Mouse (Mus musculus) lung, adult 2 months (tissue): ENCODE measurements around the gene Plekhg1. TPM values are rescaled to one million over a fixed set of nuclear protein-coding genes. Genes with fewer than 3 reads are reported as not detected.

Experiments used
- DNase-seq: peaks from one replicate; pipeline ENCODE4 v3.0.0; 2022
- H3K4me1 ChIP-seq: fragments of 200-500 bp; 2 replicates; pipeline ENCODE4 v1.6.1; 2011; ENCODE audit warnings: low read length; ENCODE audit not compliant: control insufficient read depth, insufficient read depth
- H3K4me3 ChIP-seq: fragments of 200-500 bp; replicated peaks from 2 replicates; pipeline ENCODE3; 2011; ENCODE audit warnings: low read depth, mild to moderate bottlenecking, control low read depth, low read length; ENCODE audit errors: extremely low read depth
- CTCF ChIP-seq: fragments of 200-500 bp; IDR thresholded peaks from 2 replicates; pipeline ENCODE4 v1.5.1; 2011; ENCODE audit warnings: mild to moderate bottlenecking, low read length, control low read depth; ENCODE audit not compliant: insufficient read depth
- POLR2A ChIP-seq: fragments of 200-500 bp; IDR thresholded peaks from 2 replicates; pipeline ENCODE4 v1.6.1; 2011; ENCODE audit warnings: low read depth, mild to moderate bottlenecking, control low read depth, low read length, borderline replicate concordance; ENCODE audit errors: extremely low read depth
- WGBS: fragments of 180-500 bp; shearing (Covaris S2); methylation state at CpG from one replicate; pipeline ENCODE4 v1.1.7; 2018; 5-methylcytosine and 5-hydroxymethylcytosine counted together
- polyA plus RNA-seq: library from polyadenylated mRNA; depleted of rRNA; stranded (reverse); fragments of >200 nt; gene quantifications from 2 replicates; pipeline ENCODE4 v1.2.3, GENCODE M21; 2012

Plekhg1 gene
- polyA plus RNA-seq, 1 experiment: 8.6 TPM

DNA sequence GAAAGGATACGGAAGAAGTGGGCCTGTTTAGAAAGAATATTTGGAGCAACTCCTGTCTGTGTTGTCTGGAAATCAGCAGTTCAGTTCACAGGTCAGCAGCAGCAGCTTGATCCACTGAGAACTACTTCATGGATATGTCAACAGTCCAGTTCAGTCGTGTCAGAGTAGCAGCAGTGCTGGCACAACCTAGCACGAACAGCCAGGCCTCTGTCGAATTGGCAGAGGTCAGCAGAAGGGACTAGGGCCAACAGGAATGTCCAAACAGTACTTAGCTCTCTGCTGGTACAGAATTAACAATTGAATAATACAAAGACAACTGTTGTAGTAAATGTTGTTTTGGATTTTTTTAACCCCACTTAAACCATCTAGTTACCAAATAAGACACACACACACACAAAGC is 33.9 kb upstream of the Plekhg1 start:
- 33% methylated on average over 4 of the region's 4 CpGs for WGBS
- Histone ChIP-seq H3K4me3 (no peak overlapping the region), H3K4me1 (peaks cover 5% of the 10 kb centered on the region)
- TF ChIP-seq CTCF (no peak), POLR2A (no peak)
- no peak for DNase-seq

DNA sequence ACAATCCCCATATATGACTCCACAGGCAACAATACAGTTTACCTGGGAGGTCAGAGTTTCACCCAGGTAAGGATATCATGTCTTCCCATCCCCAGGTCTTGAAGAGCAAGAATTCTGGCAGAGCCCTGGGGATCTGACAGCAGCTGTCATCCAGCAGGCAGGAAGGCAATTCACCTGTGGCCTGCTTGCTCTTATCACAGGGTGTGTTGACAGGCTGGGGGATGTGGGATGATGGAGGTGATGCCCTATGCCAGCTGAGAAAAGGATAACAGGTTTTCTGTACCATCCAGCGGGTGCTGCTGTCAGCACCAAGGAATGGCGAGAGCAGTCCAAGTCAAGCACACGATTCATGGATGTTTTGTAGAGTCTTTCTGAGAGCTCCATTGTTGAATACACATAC is 30.1 kb upstream of the Plekhg1 start:
- WGBS: 74% methylated on average over 3 of the region's 3 CpGs
- TF ChIP-seq POLR2A (no peak), CTCF (no peak)
- Histone ChIP-seq H3K4me1 (peaks cover 2% of the 10 kb centered on the region), H3K4me3 (no peak overlapping the region)
- DNase-seq: no peak

DNA sequence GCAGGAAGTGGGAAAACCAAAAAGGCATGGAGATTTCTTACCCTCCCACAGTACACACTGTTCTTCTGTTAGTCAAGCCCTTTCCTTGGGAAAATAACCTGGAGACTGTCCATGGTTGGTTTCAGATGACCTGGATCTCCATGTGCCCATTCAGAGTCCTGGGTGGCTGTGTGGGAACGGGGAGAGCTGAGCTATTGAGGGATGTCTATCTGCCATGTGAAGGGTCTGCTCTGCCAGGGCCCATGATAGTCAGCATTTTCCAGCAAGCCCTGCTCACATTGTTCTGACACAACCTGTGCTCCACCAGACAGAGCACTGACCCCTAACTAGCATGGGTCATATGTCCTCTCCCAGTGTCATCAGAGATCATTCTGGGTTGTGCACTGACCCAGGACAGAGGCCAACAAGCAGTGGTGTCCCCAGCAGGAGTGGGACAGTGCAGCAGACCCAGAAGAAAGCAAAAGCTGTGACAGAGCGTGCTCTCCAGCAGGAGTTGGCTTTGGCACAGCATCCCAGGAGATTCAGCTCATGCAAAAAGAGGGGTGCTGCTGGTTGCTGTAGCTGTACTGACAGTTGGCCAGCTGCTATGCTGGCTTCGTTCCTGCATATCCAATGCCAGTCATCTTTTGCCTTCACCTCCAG is 24.7 kb upstream of the Plekhg1 start:
- H3K4me1 ChIP-seq: 0 out of 2 replicates have a peak, but pooled peaks cover 3% of the 10 kb centered on the region
- WGBS: 90% methylated on average over 3 of the region's 3 CpGs
- no peak for DNase-seq
- TF ChIP-seq POLR2A (no peak), CTCF (no peak)
- H3K4me3 ChIP-seq: no peak overlapping the region

DNA sequence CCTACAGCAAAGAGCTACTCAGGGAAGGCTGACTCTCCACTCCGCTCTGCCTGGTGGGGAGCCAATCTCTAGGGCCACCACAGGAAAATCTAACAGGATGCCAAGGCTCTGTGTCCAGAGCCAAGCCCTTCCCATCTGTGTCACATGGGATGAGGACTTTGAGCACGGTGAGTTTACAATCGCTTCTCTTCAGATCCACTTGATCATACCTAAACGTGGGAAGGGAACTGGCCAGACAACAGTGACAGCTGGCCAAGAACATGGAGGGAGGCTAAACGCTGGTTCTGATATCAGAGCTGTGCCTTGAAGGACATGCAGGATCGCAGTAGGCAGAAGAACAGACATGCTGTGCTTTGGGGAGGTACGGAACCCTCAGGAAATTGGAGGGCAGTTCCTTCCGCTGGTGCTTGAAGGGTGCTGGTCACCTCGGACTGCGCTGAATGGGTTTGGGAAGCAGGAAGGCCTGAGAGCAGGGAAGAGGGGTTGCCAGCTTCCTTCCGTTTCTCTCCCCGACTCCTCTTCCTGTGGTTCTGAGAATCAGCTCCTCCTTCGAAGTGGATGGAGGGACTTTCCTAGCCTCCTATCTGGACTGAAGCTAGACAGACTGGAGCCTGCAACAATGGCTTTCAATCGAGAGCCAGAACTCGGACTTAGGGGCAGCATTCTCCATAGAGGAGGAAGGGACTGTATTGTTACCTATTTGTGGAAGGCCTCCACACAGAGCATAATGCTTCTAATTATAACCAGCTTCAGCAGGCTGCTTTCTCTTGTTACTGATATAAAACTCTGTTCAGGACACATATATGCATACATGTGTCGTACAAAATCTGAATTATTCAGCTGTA is 21.9 kb upstream of the Plekhg1 start:
- Histone ChIP-seq H3K4me1 (0 out of 2 replicates have a peak, but pooled peaks cover 3% of the 10 kb centered on the region), H3K4me3 (peak overlapping the region; percentile 53)
- peak; percentile 51 for DNase-seq
- 26% methylated on average over 16 of the region's 16 CpGs for WGBS
- TF ChIP-seq POLR2A: 0 out of 2 replicates have a peak, but pooled peaks have one; percentile 25
- no peak for TF ChIP-seq CTCF

DNA sequence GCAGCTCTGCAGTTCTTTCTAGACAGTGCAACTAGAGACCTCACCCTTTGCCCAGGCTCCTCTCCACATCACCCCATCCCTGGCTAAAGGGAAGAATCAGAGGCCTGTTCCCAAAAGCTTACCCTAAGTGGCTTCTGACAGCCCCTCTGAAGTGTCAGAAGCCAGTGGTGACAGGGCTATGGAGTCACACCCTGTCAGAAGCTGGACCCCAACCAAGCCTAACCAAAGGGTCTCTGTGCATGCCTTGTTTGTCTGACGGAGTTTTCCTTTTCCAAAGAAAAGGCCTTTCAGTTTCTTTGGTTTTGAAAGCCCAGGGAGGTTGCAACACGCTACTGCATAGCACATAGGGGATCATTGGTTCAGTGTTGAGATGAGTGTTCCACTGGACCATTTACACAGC is 19.9 kb upstream of the Plekhg1 start:
- 80% methylated on average over 2 of the region's 2 CpGs for WGBS
- H3K4me1 ChIP-seq: 0 out of 2 replicates have a peak, but pooled peaks cover 3% of the 10 kb centered on the region
- DNase-seq: no peak
- no peak overlapping the region for H3K4me3 ChIP-seq
- TF ChIP-seq CTCF (no peak), POLR2A (no peak)

DNA sequence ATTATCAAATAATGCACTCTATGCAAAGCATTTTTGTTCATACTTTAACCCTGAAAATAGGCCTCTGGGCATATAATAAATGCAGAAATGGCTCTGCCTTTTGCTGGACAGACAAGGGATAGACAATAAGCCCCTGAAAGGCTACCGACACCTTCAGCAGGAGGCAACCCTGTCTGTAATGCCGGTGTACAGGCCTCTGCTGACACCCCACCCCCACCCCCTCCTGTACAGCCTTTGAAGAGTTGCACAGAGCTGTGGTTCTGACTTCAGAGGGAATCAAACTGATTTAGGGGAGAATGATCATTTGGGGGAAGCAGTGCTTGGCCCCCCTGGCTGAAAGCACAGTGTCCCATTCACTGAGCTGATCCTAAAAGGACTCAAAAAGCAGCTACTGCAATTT is 17.8 kb upstream of the Plekhg1 start:
- no peak for DNase-seq
- Histone ChIP-seq H3K4me3 (no peak overlapping the region), H3K4me1 (0 out of 2 replicates have a peak, but pooled peaks cover 3% of the 10 kb centered on the region)
- TF ChIP-seq CTCF (no peak), POLR2A (no peak)
- 78% methylated on average over 2 of the region's 2 CpGs for WGBS

DNA sequence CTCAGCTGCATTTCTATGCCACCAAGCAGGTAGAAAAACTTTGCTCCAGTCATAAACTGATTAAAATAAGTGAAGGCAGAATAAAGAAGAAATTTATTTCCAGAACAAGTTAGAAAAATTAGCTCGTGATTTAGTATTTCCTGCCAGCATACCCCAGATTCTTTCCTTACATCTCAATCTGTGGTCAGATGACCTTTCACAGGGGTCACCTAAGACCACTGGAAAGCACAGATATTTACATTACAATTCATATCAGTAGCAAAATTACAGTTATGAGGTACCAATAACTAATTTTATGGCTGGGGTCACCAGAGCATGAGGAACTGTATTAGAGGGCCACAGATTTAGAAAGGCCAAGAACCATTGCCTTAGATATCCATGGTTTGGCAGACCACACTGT is 15.5 kb upstream of the Plekhg1 start:
- 69% methylated on average over 1 of the region's 1 CpGs for WGBS
- no peaks in the 10 kb centered on the region for H3K4me1 ChIP-seq
- TF ChIP-seq CTCF (no peak), POLR2A (no peak)
- no peak overlapping the region for H3K4me3 ChIP-seq
- DNase-seq: no peak

DNA sequence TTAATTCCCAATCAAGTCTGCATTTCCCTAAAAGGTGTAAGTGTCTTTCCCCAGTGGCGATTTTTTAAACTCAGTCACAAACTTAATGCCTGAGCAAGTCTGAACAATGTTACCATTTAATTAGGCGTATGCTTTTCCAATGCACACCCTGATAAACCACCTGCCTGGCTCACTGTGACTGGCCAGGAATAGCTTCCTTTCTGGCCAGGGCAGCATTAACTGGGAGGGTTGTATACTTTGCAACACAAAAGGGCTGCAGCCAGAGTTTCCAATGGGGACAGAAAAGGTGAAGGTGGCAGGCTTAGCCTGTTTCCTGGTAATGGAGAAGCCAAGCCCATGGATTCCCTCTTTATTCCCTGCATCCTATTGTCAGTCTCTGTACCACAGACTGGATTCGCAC is 10.5 kb upstream of the Plekhg1 start:
- H3K4me1 ChIP-seq: no peaks in the 10 kb centered on the region; the same call in 1 of the 2 replicates
- no peak for TF ChIP-seq POLR2A
- TF ChIP-seq CTCF: no peak
- DNase-seq: no peak
- H3K4me3 ChIP-seq: no peak overlapping the region
- 82% methylated on average over 3 of the region's 3 CpGs for WGBS

DNA sequence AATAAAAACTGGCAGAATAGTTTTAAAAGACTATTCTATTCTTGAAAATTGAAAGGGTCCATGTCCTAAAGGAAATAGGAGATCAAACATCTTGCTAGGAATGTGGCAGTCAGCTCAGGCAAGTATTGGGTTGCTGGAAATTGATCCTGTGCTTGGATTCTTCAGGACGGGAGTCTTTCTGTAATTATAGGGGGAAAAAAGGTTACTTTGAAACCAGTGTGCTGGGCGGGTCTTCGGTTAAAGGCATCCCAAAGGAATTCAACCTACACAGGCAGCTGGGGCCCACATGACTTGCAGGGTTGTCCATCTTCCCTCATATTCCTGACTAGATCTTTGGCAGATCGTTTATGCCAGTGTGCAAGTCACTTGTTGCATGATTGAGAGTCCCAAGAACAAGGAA is 9.8 kb upstream of the Plekhg1 start:
- 62% methylated on average over 4 of the region's 4 CpGs for WGBS
- TF ChIP-seq POLR2A: no peak
- H3K4me1 ChIP-seq: no peaks in the 10 kb centered on the region; the same call in 1 of the 2 replicates
- no peak for DNase-seq
- no peak overlapping the region for H3K4me3 ChIP-seq
